Mouse (Mus musculus): ENCODE measurements around the gene Dcst2. TPM values are rescaled to one million over a fixed set of nuclear protein-coding genes. Genes with fewer than 3 reads are reported as not detected.
A peak's percentile ranks its signal among the peaks of the same experiment; 100 is the strongest.

Gene Dcst2
- polyA plus RNA-seq, 1 experiment from 2014 or later = 0.21 TPM

DNA sequence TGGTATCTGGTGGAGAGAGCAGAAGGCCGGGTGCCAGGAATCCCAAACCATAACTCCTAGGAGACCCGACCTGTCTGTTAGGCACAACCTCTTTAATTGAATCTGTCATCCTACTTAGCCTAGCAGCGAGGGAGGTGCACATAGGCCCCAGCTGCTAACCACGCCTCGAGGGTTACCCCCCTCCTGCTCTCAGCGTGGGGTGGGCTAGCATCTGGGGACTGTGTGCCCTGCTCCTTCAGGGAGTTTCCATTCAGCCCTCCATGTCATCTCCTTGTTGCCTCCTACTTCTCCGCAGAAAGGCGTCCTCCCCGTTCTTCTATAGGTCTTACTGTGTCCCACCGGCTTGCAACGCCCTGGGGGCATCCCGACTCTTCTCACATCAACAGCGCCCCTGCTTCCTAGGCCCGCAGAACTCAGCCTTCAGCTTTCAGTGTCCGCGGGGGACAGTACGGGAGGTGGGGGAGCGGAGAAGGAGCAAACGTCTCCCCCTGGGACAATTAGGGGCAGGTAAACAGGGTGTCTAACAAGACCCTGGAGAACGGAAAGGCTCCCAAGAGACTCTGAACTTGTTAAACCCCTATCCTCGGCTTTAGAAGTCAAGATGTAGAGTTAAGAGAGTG, 42.7 kb upstream of the Dcst2 start:
- ATAC-seq (ENCODE audit: low FRiP score) = no peak
- peaks cover 32% of the 10 kb centered on the region for H3K4me1 ChIP-seq (replicated peaks; ENCODE audit: control insufficient read depth, insufficient read depth, low read length)
- H3K27me3 ChIP-seq (ENCODE audit: control insufficient read depth, insufficient read depth, low read length) = peaks cover 12% of the 10 kb centered on the region; the same call in 1 of the 2 replicates

GRCm38 (mm10) chr3:89319591-89320350, 42.0 kb upstream of the Dcst2 start:
- 3% methylated on average over 57 of the region's 58 CpGs for WGBS
- no peak for DNase-seq (ENCODE audit: low spot score)
- H3K4me2 ChIP-seq (replicated peaks) = peak overlapping the region; percentile 78
- H3K4me3 ChIP-seq (replicated peaks; ENCODE audit: low read length) = peak overlapping the region; percentile 51
- peaks cover 12% of the 10 kb centered on the region; the same call in 1 of the 2 replicates for H3K27me3 ChIP-seq (ENCODE audit: control insufficient read depth, insufficient read depth, low read length)
- H3K4me1 ChIP-seq (replicated peaks; ENCODE audit: control insufficient read depth, insufficient read depth, low read length) = peaks cover 32% of the 10 kb centered on the region
- no peak for ATAC-seq (ENCODE audit: low FRiP score)
- peak overlapping the region; percentile 95 for H3K27ac ChIP-seq
- no peaks in the 10 kb centered on the region for H3K9me3 ChIP-seq (ENCODE audit: control insufficient read depth, low read length)
- H3K9ac ChIP-seq = peak overlapping the region; percentile 96
- H3K36me3 ChIP-seq (replicated peaks; ENCODE audit: control insufficient read depth, insufficient read depth) = peaks cover 9% of the 10 kb centered on the region

More for the DNA sequence above, 42.7 kb upstream of the Dcst2 start:
- H3K36me3 ChIP-seq (replicated peaks; ENCODE audit: control insufficient read depth, insufficient read depth) = peaks cover 16% of the 10 kb centered on the region
- H3K4me2 ChIP-seq (replicated peaks) = peak overlapping the region; percentile 78
- 6% methylated on average over 21 of the region's 21 CpGs for WGBS
- H3K4me3 ChIP-seq (replicated peaks; ENCODE audit: low read length) = peak overlapping the region; percentile 51
- DNase-seq (ENCODE audit: low spot score) = no peak
- peak overlapping the region; percentile 96; the same call in 1 of the 2 replicates for H3K9ac ChIP-seq
- H3K9me3 ChIP-seq (ENCODE audit: control insufficient read depth, low read length) = no peaks in the 10 kb centered on the region
- H3K27ac ChIP-seq = peak overlapping the region; percentile 95

- Histone ChIP-seq H3K4me2 (replicated peaks) (peak overlapping the region; percentile 78), H3K9me3 (ENCODE audit: control insufficient read depth, low read length) (no peaks in the 10 kb centered on the region), H3K27ac (peak overlapping the region; percentile 95), H3K27me3 (ENCODE audit: control insufficient read depth, insufficient read depth, low read length) (peaks cover 12% of the 10 kb centered on the region; the same call in 1 of the 2 replicates), H3K4me3 (replicated peaks; ENCODE audit: low read length) (peak overlapping the region; percentile 51), H3K4me1 (replicated peaks; ENCODE audit: control insufficient read depth, insufficient read depth, low read length) (peaks cover 24% of the 10 kb centered on the region), H3K36me3 (replicated peaks; ENCODE audit: control insufficient read depth, insufficient read depth) (peaks cover 4% of the 10 kb centered on the region; the same call in 1 of the 2 replicates), H3K9ac (peak overlapping the region; percentile 96)
- 3% methylated on average over 38 of the region's 41 CpGs for WGBS
- ATAC-seq (ENCODE audit: low FRiP score) = peak; percentile 52
- peak; percentile 67 for DNase-seq (ENCODE audit: low spot score)
Observed at GRCm38 (mm10) chr3:89320581-89321182, 41.1 kb upstream of the Dcst2 start.

DNA sequence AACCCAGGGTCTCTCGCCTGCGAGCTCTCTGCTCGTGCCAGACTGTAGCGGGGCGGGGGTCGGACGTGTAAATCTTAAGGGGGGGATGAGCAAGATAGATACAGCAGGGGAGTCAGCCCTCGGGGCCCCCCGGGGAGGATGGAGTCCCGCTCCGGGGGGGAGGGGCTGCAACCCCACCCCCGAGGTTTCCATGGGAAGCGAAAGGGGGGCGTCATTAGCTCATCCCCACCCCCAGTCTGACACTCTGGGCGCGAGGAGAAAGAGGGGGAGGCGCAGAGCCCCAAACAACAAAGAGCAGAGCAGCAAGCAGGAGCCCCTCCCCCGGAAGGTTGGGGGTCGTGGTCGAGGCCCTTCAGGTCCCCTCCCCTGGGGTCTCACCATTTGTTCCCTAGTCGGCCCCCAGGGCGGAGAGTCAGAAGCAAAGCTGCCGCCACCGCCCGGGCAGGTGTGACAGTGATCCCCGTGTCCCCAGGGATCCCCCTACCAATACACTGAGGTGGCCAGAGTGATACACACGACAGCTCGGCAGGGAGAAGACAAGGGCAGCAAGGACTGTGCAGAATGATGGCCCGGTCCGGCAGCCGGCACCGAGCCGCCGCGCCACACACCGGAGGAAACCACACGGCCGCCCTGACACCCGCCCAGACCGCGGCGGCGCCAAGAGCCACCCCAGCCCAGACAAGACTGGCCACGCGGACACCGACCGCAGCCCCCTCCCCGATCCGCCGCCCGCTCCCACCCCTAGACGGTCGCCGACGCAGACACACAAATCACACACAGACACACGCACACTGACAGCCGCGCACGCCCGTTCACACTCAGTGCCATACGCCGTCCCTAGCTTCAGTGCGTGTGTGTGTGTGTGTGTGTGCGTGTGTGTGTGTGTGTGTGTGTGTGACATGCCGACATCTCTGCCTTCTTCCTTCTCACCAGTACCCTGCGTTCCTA, 40.3 kb upstream of the Dcst2 start:
- H3K36me3 ChIP-seq (replicated peaks; ENCODE audit: control insufficient read depth, insufficient read depth) = no peaks in the 10 kb centered on the region
- peaks cover 12% of the 10 kb centered on the region; the same call in 1 of the 2 replicates for H3K27me3 ChIP-seq (ENCODE audit: control insufficient read depth, insufficient read depth, low read length)
- ATAC-seq (ENCODE audit: low FRiP score) (peak; percentile 17), DNase-seq (ENCODE audit: low spot score) (no peak)
- H3K4me1 ChIP-seq (replicated peaks; ENCODE audit: control insufficient read depth, insufficient read depth, low read length) = peaks cover 20% of the 10 kb centered on the region
- WGBS = under 1% methylated on average over 60 of the region's 66 CpGs
- H3K4me3 ChIP-seq (replicated peaks; ENCODE audit: low read length) = peak overlapping the region; percentile 51
- peak overlapping the region; percentile 96 for H3K9ac ChIP-seq
- H3K4me2 ChIP-seq (replicated peaks) = peak overlapping the region; percentile 78
- peak overlapping the region; percentile 95 for H3K27ac ChIP-seq
- H3K9me3 ChIP-seq (ENCODE audit: control insufficient read depth, low read length) = no peaks in the 10 kb centered on the region

DNA sequence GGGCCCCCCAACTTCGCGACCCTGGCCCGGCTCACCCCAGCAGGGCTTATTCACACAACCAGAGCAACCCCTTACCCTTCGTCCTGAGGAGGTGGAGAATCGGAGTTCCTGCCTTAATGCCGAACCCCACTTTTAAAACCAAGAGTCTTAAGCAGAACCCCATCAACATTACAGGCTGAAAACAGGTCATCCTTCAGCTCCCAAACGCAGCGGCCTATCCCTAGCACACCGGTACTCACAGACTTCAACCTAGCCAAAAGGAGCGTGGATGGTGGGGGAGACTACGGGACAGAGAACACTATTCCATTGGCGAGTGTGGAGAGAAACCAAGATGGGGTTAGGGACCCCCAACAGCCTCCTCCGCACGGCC, 39.7 kb upstream of the Dcst2 start:
- Histone ChIP-seq H3K4me3 (replicated peaks; ENCODE audit: low read length) (peak overlapping the region; percentile 51), H3K9me3 (ENCODE audit: control insufficient read depth, low read length) (no peaks in the 10 kb centered on the region), H3K9ac (peak overlapping the region; percentile 96), H3K27ac (peak overlapping the region; percentile 95), H3K4me2 (replicated peaks) (peak overlapping the region; percentile 78), H3K27me3 (ENCODE audit: control insufficient read depth, insufficient read depth, low read length) (peaks cover 12% of the 10 kb centered on the region; the same call in 1 of the 2 replicates), H3K4me1 (replicated peaks; ENCODE audit: control insufficient read depth, insufficient read depth, low read length) (peaks cover 20% of the 10 kb centered on the region), H3K36me3 (replicated peaks; ENCODE audit: control insufficient read depth, insufficient read depth) (no peaks in the 10 kb centered on the region)
- DNase-seq (ENCODE audit: low spot score) = no peak
- ATAC-seq (ENCODE audit: low FRiP score) = no peak
- WGBS = 1% methylated on average over 14 of the region's 14 CpGs

- H3K9me3 ChIP-seq (ENCODE audit: control insufficient read depth, low read length) = no peaks in the 10 kb centered on the region
- WGBS = under 1% methylated on average over 46 of the region's 53 CpGs
- ATAC-seq (ENCODE audit: low FRiP score) = peak; percentile 31
- peak within 1 kb of the TSS; percentile 96 for H3K9ac ChIP-seq
- H3K36me3 ChIP-seq (replicated peaks; ENCODE audit: control insufficient read depth, insufficient read depth) = no peaks in the 10 kb centered on the region
- H3K27ac ChIP-seq = peak within 1 kb of the TSS; percentile 95
- DNase-seq (ENCODE audit: low spot score) = peak; percentile 85
- peak within 1 kb of the TSS; percentile 78 for H3K4me2 ChIP-seq (replicated peaks)
- H3K4me1 ChIP-seq (replicated peaks; ENCODE audit: control insufficient read depth, insufficient read depth, low read length) = peaks cover 25% of the 10 kb centered on the region
- H3K4me3 ChIP-seq (replicated peaks; ENCODE audit: low read length) = peak within 1 kb of the TSS; percentile 51
- peaks cover 12% of the 10 kb centered on the region; the same call in 1 of the 2 replicates for H3K27me3 ChIP-seq (ENCODE audit: control insufficient read depth, insufficient read depth, low read length)
Observed at GRCm38 (mm10) chr3:89322514-89323165, 39.1 kb upstream of the Dcst2 start, which contains the start of gene Efna3. Gene Efna3 (minus strand): TSS chr3:89322965.

DNA sequence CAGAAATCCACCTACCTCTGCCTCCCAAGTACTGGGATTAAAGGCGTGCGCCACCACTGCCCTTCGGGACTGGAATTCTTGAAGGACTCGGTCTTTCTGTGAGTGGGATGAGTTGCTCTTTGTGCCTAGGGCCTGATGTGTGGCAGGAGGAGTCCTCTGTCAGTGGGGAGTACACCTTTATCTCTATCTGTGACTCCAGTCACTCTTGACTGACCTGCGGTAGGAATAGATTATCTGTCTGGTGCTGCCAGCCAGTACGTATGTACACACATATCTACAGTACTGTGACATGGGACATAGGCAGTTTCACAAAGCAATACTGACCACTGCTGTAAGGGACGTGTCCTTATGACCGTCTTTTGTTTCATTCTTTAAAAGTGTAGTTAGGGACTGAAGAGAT, 35.9 kb upstream of the Dcst2 start:
- no peak overlapping the region for H3K4me3 ChIP-seq (replicated peaks; ENCODE audit: low read length)
- H3K27ac ChIP-seq = no peak overlapping the region
- 93% methylated on average over 8 of the region's 8 CpGs for WGBS
- no peaks in the 10 kb centered on the region for H3K36me3 ChIP-seq (replicated peaks; ENCODE audit: control insufficient read depth, insufficient read depth)
- H3K9ac ChIP-seq = no peak overlapping the region
- DNase-seq (ENCODE audit: low spot score) = no peak
- H3K27me3 ChIP-seq (ENCODE audit: control insufficient read depth, insufficient read depth, low read length) = no peaks in the 10 kb centered on the region
- no peak overlapping the region for H3K4me2 ChIP-seq (replicated peaks)
- peaks cover 21% of the 10 kb centered on the region for H3K4me1 ChIP-seq (replicated peaks; ENCODE audit: control insufficient read depth, insufficient read depth, low read length)
- ATAC-seq (ENCODE audit: low FRiP score) = no peak
- H3K9me3 ChIP-seq (ENCODE audit: control insufficient read depth, low read length) = no peaks in the 10 kb centered on the region

- H3K27me3 ChIP-seq (ENCODE audit: control insufficient read depth, insufficient read depth, low read length) = no peaks in the 10 kb centered on the region
Observed at GRCm38 (mm10) chr3:89327371-89327870, 34.4 kb upstream of the Dcst2 start.

More at GRCm38 (mm10) chr3:89327371-89327870, 34.4 kb upstream of the Dcst2 start:
- 27% methylated on average over 9 of the region's 9 CpGs for WGBS
- Histone ChIP-seq H3K4me3 (replicated peaks; ENCODE audit: low read length) (no peak overlapping the region), H3K4me2 (replicated peaks) (no peak overlapping the region), H3K9me3 (ENCODE audit: control insufficient read depth, low read length) (no peaks in the 10 kb centered on the region), H3K9ac (peak overlapping the region; percentile 18; the same call in 1 of the 2 replicates), H3K36me3 (replicated peaks; ENCODE audit: control insufficient read depth, insufficient read depth) (no peaks in the 10 kb centered on the region), H3K4me1 (replicated peaks; ENCODE audit: control insufficient read depth, insufficient read depth, low read length) (peaks cover 32% of the 10 kb centered on the region), H3K27ac (no peak overlapping the region)
- ATAC-seq (ENCODE audit: low FRiP score) (no peak), DNase-seq (ENCODE audit: low spot score) (no peak)
